Mouse (Mus musculus): ENCODE results near the gene Zdhhc12. TPM values are rescaled to one million over a fixed set of nuclear protein-coding genes. Genes with fewer than 3 reads are reported as not detected.
"Not testable (repeated sequence)": the region's sequence is repeated elsewhere in the genome, so short reads cannot be mapped to it uniquely, and the experiment has no call there.

The Zdhhc12 gene
- 10 to 100 TPM; 17.5 to 18.5 TPM for total RNA-seq (2021)
- long read RNA-seq, experiment 1, transcript Zdhhc12-202 (5 exons, 1,165 nt) = major isoform, 13 of 16 reads
- long read RNA-seq, experiment 1, partial matches to known transcripts = 1 of 16 reads
- long read RNA-seq, experiment 1, other reads (novel, unspliced or antisense) = 1 of 16 reads
- long read RNA-seq, experiment 2, transcript Zdhhc12-202 (5 exons, 1,165 nt) = major isoform, 13 of 25 reads
- long read RNA-seq, experiment 2, partial matches to known transcripts = 0 of 25 reads
- long read RNA-seq, experiment 2, other reads (novel, unspliced or antisense) = 5 of 25 reads

DNA sequence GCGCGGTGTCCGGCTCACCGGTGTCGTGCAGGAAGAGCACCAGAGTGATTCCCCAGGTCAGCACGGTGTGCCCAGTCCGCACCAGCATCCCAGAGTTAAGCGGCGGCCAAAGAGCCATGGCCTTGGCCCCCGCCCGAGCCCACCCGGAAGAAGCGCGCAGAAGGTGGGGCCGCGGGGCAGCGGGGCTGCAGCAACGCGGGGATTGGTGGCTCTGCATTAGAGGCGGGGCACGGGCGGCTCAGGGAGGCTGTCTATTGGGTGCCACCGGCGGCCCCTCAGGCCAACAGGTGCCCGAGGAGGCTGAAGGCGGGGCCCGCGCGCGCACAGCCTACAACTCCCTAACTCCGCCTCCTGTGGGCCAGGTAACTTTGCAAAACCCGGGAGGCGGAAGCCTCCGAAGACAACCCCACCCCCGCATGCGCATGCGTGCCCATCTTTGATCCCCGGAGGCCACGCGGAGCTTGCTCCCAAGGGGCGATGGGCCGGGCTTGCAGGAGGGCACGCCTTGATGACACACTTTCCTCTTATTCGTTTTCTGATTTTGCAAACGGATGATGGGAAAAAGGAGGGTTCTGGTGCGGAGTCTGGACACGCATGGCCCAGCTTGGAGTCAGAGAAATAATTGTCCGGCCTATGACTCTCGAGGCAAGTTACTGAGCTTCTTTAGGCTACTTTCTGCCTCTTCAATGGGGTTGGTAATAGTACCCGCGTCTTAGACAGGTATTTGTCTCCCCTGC lies at the start of gene Zdhhc12:
Zdhhc12 (minus strand) TSS at position 178 of the 737 bp plus-strand sequence.
- DNase-seq (ENCODE audit: low spot score in 2 of 2) = peak; percentile 81 to 92

DNA sequence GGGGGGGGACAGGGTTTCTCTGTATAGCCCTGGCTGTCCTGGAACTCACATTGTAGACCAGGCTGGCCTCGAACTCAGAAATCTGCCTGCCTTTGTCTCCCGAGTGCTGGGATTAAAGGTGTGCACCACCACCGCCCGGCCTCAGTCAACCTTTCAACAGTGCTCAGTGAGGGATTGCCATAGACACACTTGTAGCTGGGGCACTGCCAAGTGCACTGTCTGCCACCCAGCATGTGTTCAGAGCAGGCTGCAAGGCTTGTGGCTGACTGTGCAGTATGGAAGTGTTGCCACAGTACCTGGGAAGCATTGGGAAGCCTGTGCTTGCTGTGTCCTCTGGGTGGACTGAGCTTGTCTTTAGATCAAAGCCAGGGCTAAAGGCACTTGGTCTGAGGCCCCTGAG lies 46.6 kb upstream of the Zdhhc12 start:
- not testable (repeated sequence) for DNase-seq (ENCODE audit: low spot score in 2 of 2)

DNA sequence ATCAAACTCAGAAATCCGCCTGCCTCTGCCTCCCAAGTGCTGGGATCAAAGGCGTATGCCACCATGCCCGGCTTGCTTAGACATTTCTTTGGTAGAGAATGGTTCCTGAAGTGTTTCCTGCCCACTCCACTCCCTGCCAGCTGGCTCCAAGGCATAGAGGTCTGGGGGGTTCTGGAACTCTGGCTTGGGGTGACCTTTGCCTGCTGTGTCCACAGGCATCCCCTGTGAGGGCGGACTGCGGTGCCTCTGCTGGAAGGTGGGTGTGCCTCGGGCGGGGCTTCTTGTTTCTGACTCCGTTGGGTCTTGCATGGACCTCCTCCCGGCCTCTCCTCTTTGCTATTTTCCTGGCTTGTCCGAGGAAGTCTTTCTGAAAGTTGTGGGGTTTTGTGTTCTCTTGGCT lies 43.0 kb upstream of the Zdhhc12 start:
- DNase-seq (ENCODE audit: low spot score in 2 of 2) = no peak

DNA sequence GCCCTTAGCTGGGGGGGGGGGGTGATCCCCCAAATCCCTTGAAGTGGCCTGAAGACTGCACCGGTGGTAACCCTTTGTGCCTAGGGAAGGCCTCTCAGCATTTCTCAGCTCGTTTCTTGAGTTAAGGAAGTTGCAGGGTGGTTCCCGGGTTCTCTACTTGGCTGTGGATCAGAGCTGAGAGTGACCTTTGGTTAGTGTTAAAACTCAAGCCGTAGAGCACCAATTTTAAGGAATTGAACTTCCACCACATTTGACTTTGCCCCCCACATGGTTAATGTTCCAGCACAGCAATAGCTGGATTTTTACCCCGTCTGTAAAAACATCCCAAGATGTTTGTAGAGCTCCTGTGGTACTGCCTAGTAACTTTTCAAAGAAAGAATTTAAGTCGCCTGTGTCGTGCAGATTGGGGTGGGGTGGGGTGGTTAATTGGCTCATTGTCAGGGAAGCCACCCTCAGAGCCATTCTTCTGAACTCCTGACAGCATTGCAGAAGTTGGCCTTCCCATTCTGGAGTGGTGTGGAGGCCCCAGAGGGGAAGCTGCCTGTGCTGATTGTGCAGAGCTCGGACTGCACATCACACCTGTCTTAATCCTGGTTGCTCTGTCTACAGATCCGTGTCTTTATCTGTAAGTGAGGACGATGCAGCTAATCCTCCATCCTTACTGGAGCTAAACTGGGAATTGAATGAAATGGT lies 41.6 kb upstream of the Zdhhc12 start:
- no peak for DNase-seq (ENCODE audit: low spot score in 2 of 2)

DNA sequence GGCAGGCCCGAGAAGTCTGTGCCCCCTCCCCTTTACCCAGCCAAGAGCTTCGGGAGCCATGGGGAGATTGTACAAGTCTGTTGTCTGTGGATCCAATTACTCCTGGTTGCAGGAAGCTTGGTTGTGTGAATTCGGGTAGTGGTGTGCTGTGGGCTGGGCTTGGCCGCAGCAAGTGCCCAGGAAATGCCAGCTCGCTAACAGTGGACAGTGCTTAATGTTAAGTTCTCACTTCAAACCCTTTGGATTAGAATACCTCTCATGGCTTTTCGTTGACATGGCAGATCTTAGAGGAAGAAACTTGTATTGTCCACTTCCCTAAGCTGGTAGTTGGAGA lies 40.9 kb upstream of the Zdhhc12 start:
- no peak for DNase-seq (ENCODE audit: low spot score in 2 of 2)

DNA sequence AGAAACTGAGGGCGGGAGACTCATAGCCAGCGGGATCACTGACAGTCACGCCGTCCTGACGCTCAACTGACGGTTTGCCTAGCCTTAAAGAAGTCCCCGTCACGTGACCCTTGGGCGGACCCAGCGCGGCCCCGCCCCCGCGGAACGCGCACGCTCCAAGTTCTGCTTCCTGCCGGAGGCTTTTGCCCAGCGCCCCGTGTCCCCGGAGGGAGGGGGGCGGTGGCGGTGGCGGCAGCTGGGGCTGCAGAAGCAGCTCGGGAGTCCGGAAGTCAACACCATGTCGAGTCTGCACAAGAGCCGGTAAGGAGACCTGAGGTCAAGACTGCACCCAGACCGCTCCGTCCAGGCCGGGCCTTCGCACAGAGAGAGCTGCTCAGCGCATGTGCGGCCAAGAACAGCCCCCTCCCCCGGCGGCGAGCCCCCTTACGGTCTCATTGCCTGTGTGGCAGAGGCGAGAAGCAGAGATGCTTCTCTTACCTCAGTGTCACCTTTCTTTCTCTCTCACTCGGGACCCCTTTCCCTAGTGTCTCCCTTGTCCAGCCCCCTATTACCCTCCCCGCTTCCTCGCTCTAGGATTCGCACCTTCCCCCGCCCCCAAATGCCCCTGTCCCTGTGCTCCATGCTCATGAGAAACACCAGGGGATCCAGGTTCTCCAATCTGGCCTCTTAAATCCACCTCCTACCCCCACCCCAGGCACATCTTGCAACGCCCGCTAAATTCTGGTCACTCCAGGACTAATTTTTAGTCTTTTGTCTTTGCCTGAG lies 40.3 kb upstream of the Zdhhc12 start, which contains the start of gene Tbc1d13:
Tbc1d13 (plus strand) TSS at position 134 of the 765 bp plus-strand sequence.
- DNase-seq (ENCODE audit: low spot score in 2 of 2) = peak; percentile 97

DNA sequence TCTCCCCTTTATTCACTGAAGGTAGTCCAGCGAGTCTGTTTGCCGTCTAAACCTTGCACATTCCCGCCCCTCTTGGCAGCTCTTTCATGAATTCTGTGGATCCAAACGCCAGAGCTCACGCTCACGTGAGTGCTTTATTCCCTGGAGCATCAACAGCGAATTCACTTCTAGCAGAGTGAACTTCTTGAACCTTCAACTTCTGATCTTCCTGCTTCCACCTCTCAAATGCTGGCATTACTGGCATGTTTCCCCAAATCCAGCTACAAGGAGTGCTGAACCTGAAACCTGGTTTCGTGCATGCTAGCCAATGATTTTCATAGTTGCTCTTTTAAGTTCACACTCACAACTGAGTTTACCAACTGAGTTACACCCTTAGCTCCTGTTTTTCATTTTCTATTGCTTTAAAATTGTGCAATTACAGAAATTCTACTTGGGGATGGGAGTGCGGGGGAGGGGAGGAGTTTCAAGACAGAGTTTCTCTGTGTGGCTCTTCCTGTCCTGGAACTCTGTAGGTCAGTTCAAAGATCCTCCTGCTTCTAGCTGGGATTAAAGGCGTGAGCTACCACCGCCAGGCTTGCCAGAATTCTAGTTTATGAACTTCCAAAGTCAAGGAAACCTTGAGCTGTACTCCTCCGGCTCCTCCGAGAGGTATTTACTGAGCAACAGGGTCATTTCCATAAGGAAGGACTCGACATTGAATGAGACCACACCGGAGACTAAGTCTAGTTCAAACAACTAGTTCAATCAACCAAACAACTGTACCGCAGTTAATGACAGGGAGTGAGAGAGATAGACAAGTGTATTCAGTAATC lies 39.6 kb upstream of the Zdhhc12 start:
- no peak for DNase-seq (ENCODE audit: low spot score in 2 of 2)

DNA sequence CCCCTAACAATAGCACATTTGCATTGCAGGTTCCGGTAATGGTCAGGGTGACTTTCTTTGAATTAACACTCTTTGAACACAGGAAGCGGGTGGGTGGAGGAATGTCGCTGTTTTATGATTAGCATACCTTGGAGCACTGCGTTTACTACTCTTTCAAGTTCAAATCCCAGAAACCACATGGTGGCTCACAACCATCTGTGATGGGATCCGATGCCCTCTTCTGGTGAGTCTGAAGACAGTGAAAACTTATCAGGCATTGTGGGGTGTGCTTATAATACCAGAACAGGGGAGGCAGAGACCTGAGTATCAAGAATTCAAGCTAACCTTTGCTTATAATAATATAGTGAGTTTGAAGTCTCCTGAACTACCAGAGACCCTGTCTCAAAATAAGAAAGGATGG lies 37.8 kb upstream of the Zdhhc12 start:
- DNase-seq (ENCODE audit: low spot score in 2 of 2) = not testable (repeated sequence)

DNA sequence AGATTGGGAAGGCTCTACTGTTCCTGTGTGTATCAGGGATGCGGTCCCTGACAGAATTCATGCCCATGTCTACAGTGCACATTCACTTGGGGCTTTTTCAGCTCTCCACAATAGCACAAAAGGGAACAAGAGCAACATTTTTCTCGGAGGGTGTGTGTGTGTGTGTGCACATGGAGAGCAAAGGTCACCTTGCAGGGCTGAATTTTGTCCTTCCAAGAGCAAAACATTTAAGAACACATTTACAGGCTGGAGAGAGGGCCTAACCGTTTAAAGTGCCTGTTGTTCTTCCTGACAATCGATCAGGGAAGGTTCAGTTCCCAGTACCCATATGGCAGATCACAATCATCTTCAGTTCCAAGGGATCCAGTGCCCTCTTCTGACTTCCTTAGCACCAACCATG lies 36.7 kb upstream of the Zdhhc12 start:
- no peak for DNase-seq (ENCODE audit: low spot score in 2 of 2)

DNA sequence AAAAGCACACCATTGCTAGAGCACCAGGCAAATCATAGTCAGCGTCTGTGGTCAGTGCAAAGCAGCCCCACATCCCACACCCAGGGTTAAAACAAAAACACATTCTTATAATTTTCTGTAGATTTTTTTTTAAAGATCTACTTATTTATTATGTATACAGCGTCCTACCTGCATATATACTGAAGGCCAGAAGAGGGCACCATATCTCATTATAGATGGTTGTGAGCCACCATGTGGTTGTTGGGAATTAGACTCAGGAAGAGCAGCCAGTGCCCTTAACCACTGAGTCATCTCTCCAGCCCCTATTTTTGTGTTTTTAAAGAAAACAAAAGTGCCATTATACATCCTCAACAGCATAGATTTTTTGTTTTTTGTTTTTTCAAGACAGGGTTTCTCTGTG lies 35.3 kb upstream of the Zdhhc12 start:
- DNase-seq (ENCODE audit: low spot score in 2 of 2) = no peak

DNA sequence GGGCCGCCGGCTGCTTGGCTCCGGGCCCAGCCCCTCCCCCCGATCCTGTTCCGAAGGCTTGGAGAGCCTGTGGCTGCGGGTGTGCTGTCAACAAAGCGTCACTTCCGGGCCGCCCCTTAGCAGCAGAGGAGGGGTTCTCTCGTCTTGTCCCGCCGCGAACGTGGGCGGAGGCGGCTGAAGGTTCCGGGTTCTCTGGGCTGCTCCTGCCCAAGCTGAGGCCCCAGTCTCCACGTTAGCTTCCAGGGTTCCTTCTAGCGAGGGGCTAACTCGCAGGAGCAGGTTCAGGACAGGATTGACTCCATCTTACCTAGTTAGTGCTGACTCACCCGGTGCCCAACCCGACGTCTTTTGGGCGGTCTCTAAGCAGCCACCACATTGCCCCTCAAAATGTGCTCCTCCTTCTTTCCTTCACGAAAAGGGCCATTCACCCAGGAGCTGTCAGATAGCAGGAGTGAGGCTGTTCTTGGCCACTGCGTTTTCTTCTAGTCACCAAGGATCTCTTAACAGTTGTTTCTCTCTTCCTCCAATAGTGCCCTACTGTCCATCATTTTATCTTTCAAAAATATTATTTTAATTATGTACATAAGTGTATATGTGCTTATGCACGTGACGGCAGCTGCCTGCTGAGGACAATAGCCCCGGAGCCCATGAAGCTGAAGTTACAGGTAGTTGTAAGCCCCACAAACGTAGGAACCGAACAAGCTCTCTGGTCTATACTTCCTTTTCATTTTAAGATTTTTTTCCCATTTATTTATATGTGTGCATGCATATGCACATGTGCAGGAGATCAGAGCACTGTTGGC lies 31.2 kb upstream of the Zdhhc12 start, which contains the start of gene Zer1:
Zer1 (minus strand) TSS at position 114 of the 803 bp plus-strand sequence.
- DNase-seq (ENCODE audit: low spot score in 2 of 2) = peak; percentile 84 to 90

DNA sequence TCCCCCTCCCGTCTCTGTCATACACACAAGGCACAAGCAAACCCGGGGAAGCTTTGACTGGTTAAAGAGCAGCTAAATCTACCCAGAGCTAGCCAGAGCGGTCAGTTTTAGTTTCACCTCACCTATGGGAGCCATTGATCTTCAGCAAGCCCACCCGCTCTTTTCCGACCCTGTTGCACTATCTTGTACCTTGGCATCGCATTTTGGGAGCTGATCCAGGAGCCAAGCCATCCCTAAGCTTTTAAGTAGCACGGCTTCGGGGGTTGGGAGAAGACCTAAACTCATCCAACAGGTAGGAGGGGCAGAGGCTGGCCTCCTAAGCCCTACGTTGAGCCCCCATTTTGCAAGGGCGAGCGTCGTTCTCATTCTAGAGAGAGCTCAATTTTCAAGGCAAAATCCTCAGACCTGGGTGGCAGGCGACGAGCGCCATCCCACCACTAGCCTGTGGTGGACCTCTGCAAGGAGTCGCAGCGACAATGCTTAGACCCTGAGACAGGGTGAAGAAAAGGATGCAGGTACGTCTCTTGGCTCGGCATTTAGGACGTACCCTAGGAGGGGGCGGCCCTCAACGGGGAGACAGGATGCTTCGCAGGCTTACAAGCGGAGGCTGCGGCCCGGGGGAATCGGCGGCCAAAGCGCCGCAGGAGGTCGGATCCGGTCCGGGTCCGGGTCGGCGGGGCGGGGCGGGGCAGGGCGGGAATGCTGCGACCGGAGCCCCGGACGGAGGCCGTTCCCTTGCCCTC lies 30.5 kb upstream of the Zdhhc12 start:
- no peak for DNase-seq (ENCODE audit: low spot score in 2 of 2)

DNA sequence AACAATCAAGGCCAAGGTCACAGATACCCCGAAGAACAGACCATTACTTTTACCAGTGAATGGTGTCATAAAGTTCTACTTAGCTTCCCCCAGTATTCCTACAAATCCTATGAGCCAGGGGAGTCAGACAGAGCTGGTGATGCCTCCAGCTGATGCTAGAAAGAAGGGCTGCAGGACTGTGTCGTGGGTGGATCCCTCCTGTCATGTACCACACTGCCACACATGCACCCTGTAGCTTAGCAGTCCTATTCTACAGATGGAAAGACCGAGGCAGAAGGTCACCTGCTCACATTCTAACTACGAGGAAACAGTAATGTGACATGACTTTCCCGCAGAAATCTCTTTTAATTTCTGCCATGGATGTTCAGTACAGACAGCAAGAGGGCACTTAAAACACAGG lies 29.3 kb upstream of the Zdhhc12 start:
- no peak for DNase-seq (ENCODE audit: low spot score in 2 of 2)

DNA sequence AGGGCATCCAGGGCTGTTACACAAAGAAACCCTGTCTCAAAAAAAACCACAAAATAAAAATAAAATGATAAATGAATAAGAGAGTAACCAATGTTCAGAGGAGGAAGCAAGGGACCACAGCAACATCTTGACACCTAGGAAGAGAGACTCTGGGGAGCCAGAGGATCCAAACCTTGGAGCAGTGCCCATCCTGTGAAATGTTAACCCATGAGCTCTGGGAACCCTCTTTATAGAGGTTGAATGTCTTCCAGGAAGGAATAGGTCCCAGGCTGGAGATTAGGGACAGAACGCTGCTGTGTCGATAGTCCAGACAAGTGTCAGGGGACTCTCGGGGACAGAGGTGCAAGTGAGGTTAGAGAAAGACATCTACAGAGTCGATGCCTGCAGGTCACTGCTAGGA lies 26.8 kb upstream of the Zdhhc12 start:
- no peak for DNase-seq (ENCODE audit: low spot score in 2 of 2)

DNA sequence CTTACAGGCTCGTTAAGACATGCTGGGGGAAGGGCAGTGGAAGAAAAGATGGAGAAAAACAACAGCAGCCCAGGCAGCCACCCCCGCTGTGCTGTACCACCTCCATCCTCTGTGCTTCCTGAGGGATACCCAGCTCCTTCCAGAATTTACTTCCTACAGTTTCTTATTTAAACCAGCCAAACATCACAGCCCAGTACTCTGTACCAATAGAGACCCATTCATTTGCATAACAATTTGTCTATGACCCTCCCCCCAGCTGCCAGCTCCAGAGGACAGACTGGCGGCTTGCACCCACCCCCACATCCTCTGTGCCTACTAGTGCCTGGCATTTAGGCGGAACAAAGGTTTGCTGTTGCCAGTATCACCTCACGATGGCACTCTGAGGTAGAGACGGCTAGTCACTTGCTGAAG lies 26.2 kb upstream of the Zdhhc12 start:
- no peak for DNase-seq (ENCODE audit: low spot score in 2 of 2)

DNA sequence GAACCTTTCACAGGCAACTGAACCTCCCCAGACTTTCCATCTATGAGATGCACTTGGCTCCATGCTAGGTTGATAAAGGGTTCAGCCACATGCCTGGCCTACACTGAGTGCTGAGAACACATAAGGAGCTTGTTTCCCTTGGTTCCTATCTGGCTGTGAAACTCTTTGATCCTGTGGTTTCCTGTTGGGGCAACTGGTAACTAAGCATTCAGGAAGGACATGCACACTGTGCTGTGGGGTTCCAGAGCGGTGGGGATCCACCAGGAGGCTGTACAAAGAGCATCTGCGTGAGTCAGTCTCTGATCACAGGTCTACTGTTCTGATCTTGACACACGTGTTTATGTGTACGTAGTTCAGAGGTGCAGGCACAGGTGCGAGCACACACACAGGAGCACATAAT lies 19.1 kb upstream of the Zdhhc12 start:
- DNase-seq (ENCODE audit: low spot score in 2 of 2) = no peak

DNA sequence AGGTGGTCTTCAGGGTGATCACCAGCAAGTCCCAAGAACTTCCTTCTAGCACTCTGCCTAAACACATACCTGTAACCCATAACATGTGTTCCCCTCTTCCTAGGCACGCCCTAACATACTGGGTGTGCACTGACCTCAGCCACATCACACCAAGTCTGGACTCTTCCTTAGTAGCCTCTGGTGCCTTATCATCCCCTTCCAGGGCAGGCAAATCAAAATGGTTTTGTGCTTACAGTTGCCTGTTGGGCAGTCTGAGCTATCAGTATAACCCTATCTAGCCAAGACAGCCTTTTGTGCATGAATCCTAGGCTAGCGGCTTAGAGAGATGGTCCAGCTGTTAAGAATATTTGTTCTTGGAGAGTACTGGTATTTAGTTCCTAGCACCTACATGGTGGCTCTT lies 18.1 kb upstream of the Zdhhc12 start:
- DNase-seq (ENCODE audit: low spot score in 2 of 2) = no peak

DNA sequence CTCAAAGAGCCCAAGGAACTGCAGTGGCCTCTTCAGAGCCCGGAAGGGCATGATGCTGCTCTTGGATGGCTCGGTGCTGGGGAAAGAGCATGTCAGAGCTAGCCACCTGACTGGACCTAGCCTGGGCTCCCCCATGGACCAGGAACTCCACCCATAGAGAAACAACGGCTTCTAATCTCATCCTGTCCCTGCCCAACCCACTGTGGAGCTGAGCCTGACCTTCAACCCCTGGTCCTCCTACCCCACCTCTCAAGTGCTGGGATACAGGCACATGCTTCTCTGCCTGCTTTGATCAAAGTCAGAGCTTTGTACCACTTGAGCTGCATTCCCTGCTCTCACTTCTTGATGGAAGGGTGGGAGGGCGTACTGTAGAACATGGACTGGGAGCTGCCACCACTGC lies 14.8 kb upstream of the Zdhhc12 start:
- no peak for DNase-seq (ENCODE audit: low spot score in 2 of 2)

DNA sequence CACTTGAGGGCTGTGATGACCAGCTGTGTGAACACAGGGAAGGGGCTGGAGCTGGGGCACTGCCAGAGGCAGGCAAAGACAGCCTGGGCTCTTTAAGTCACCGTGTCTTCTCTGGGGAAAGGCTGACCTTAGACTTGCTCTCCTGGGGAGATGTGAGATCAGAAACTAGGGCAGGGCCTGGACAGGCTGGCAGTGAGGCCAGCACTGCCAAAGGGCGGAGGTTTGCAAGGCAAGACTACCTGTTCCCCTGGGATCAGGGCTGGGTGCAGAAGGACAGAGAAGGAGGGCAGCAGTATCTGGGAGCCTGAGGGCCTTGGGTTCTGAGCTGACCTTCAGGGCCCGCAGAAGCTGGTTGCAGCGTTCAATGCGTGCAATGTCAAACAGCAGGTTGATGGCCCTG lies 14.2 kb upstream of the Zdhhc12 start:
- no peak for DNase-seq (ENCODE audit: low spot score in 2 of 2)

Measured in adrenal gland, postnatal 4 days (tissue).